Mouse (Mus musculus): ENCODE measurements around the gene Sort1.

The Sort1 gene

DNA sequence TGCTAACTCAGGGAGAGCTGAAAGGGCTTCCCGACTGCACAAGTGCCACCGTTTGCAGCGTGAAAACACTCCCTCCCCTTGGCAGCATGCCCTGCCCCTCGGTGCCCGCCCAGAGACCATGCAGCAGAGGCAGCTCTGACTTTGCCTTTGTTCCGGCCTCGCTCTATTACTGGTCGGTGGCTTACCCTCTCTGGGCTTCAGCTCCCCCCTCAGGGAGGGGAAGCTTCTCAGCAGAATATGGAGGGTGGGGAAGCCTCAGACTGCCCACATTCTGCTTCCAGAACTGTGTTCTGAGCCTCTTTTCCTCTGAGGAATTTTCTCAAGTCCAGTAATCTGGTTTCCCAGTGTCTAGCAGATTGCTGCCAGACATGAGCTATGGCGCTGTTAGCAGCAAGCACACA lies 44.6 kb downstream of the Sort1 start:
- peak; percentile 85 to 87 for DNase-seq

- DNase-seq = no peak
Measured at GRCm38 (mm10) chr3:108330812-108331211, 46.9 kb downstream of the Sort1 start.

GRCm38 (mm10) chr3:108336878-108337277 lies 53.0 kb downstream of the Sort1 start:
- DNase-seq = no peak

DNA sequence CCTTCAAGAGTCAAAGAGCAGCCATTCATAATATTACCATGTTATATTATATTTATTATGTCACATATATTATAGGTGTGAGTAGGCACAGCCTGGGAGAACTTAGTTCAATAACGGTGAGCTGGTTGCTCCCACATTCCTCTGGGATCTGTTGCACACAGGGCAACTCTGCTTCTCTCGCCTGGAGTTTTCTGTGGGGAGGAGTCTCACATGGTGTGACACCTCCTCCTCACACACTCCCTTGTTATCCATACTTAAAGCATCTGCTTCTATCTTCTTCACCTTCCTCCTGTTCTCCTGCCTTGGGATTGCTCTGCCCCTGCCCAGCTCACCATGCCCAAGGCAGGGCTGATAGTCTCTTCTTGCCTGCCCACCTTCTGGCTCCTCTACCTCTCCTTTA lies 57.2 kb downstream of the Sort1 start:
- no peak for DNase-seq

DNA sequence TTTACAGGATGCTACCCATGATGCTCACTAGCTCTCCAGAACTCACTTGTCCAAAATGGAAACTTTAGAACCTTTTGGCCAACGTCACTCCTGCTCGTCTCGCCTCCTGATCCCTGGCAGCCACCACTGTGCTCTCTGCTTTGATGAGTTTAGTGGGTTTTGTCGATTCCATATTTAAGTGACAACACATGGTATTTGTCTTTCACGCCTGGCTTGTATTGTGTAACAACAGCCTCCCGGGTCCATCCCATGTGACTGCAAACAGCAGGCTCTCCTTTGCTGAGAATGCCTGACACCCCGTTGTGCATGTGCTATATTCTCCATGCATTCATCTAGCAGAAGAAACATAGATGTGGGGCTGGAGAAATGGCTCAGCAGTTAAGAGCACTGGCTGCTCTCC lies 58.3 kb downstream of the Sort1 start:
- no peak for DNase-seq

- DNase-seq = no peak
Measured at GRCm38 (mm10) chr3:108345855-108346254, 62.0 kb downstream of the Sort1 start.

- DNase-seq = no peak
Measured at GRCm38 (mm10) chr3:108348376-108348775, 64.5 kb downstream of the Sort1 start.

DNA sequence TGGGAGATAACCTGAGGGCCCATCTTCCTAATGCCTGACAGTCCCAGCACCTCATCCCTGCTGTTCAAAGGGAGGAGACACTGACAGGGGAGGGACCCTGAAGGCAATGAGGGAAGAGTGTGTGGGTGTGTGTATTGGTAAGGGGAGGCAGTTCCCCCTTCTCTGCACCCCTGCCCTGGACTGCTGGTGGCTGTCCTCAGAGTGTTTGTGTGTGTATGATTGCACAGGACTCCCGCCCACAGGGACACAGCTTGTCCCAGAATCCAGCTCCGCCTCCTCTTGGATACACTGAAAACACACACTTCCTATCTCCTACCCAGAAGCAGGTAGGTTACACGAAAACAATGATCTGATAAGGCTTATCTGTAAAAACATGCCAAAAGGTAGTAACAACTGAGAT lies 71.4 kb downstream of the Sort1 start:
- no peak for DNase-seq

DNA sequence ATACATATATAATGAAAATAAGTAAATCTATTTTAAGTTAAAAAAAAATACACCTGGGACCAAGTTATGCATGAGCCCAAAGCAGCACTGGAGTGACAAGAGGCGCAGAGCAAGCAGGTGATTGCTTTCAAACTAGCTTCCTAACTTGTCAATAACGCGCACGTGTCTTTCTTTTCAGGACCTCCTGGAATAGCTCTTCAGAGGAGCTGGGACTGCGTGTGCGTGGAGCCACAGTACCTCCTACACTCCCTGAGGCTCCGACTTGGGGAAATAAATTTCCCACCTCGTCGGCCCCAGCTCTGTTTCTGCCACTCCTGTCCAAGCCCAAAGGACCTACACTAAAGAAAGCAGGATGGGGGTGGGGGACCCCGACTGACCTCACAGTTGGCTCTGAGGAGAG lies 73.2 kb downstream of the Sort1 start:
- no peak for DNase-seq

- peak in 1 of 2 experiments; percentile 35 for DNase-seq
Measured at GRCm38 (mm10) chr3:108358445-108358844, 74.6 kb downstream of the Sort1 start.

DNA sequence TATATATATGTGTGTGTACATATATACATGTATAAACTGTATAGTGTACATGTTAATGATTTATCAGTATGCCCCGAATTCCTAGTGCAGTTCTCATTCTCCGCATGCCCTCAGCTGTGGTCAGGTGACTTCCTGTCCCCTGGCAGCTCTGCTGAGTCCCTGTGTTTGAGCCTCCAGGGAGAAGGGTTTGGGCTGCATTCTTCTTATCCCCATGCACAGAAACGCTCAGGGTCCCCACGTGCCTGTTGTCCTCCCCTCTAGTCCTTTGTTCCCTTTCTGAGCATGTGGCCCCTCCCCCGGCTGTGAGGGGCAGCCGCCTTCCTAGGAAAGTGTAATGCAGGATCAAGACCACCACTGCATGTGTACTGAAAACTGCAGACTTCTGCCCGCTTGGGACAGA lies 77.0 kb downstream of the Sort1 start:
- DNase-seq = no peak

- DNase-seq = no peak
Measured at GRCm38 (mm10) chr3:108363626-108364025, 79.7 kb downstream of the Sort1 start.

GRCm38 (mm10) chr3:108364270-108364995 lies 80.6 kb downstream of the Sort1 start, which contains the start of gene Mybphl:
Mybphl (plus strand) TSS chr3:108364911.
- no peak for DNase-seq

GRCm38 (mm10) chr3:108367173-108367572 lies 83.3 kb downstream of the Sort1 start:
- DNase-seq = peak; percentile 58 to 68

DNA sequence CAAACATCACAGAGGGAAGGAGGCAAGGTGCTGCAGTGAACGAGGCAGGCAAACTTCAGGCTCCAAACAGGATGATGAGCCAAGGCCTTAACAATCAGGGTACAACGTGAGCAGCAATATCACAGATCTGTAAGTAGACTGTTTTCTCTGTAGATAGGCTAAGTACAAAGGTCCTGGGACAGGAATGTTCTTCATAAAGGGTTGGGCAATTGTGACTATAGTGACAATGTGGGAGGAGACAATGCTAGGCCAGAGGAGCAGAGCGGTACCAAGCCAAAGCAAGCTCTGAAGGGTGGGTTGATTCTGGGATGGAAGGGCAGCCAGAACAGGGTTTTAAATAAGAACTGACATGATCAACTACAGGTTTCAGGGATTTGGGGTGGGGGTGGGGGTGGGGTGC lies 83.9 kb downstream of the Sort1 start:
- no peak for DNase-seq

GRCm38 (mm10) chr3:108368721-108369120 lies 84.8 kb downstream of the Sort1 start:
- no peak for DNase-seq

GRCm38 (mm10) chr3:108372274-108372673 lies 88.4 kb downstream of the Sort1 start:
- DNase-seq = peak in 1 of 2 experiments; percentile 26

- DNase-seq = no peak
Measured at GRCm38 (mm10) chr3:108372691-108373090, 88.8 kb downstream of the Sort1 start.

- DNase-seq = peak; percentile 51 to 57
Measured at GRCm38 (mm10) chr3:108378875-108379663, 95.2 kb downstream of the Sort1 start.

GRCm38 (mm10) chr3:108380695-108381094 lies 96.8 kb downstream of the Sort1 start:
- DNase-seq = peak in 1 of 2 experiments; percentile 30

- no peak for DNase-seq
Measured at GRCm38 (mm10) chr3:108381945-108382875, 98.3 kb downstream of the Sort1 start.

DNA sequence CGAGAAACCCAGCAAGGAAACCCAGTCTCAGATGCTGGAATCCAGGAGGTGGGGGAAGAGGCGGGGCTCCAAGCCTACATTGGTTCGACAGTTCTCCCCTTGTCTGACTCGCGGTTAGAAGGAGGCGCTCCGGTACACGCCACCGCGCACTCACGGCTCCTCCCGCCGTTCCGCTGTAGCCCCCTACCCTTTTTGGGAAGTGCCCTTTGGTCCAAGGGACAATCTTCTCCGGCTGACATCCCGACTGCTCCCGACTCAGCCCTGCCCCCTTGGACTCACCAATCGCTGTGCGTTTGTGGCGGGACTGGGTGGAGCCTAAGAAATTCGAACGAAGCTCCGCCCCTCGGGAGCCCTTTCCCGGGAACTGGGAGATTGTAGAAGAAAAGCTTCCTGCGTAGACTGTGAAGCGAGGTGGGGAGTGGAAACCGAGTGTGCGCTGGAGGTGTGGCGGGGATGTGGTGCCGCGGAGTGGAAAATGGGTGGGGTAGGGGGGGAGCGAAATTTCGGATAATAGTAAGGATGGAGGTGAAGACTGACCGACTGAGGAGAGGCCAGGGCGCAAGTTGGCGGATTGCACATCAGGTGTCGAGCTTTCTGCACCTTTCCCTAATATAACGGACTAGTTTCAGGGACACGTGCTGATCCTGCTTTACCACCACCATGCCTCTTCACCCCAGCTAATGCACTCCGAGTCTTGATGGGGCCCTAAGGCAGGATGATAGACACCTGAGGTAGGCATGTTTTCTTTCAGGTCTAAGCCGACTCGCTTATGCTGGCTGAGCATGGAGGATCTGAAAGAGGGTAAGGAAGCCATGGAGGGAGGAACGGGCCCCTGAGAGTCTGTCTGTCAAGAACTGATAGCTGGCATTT lies 99.8 kb downstream of the Sort1 start, which contains the start of gene Psrc1:
TSS of gene Psrc1 (plus strand) at position 355 of the 870 bp plus-strand sequence.
- DNase-seq = peak; percentile 88 to 89

Data from cerebellum, postnatal 14 days (tissue).